Mouse (Mus musculus): ENCODE measurements around the gene Gys1. TPM values are rescaled to one million over a fixed set of nuclear protein-coding genes. Genes with fewer than 3 reads are reported as not detected.

Gys1 gene
- polyA plus RNA-seq, 1 experiment from 2014 or later: 10.6 TPM

DNA sequence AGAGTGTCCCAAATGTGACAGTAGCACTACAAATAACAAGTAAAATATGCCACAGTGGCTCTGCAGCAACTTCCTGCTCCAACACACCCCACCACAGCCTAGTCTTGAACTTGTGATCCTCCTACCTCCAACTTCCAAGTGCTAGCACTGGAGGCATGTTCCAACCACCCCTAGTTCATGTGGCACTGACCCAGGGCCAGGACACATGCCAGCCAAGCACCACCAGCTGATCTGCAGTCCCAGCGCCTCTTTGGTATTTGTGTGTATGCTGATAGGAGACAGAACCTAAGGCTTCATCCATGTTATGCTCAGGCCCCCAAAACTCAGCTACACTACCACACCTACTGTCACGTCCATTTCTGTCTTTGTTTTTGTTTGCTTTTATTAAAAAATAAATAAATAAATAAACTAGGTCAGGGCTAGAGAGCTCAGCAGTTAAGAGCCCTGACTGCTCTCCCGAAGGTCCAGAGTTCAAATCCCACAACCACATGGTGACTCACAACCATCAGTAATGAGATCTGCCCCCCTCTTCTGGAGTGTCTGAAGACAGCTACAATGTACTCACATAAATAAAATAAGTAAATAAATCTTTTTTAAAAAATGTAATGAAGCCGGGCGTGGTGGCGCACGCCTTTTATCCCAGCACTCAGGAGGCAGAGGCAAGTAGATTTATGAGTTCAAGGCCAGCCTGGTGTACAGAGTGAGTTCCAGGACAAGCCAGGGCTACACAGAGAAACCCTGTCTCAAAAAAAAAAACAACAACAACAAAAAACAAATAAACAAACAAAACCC lies 29.5 kb downstream of the Gys1 start:
- Histone ChIP-seq H3K9ac (ENCODE audit: low read length) (no peak overlapping the region), H3K4me2 (replicated peaks; ENCODE audit: low read depth) (no peak overlapping the region), H3K4me1 (replicated peaks; ENCODE audit: control insufficient read depth, insufficient read depth) (peaks cover 11% of the 10 kb centered on the region), H3K36me3 (ENCODE audit: control insufficient read depth, insufficient read depth, low read length) (no peaks in the 10 kb centered on the region), H3K9me3 (ENCODE audit: control insufficient read depth, low read length) (no peaks in the 10 kb centered on the region), H3K27me3 (ENCODE audit: control insufficient read depth, insufficient read depth, low read length) (no peaks in the 10 kb centered on the region), H3K27ac (replicated peaks) (no peak overlapping the region), H3K4me3 (ENCODE audit: low read depth, low read length) (no peak overlapping the region)
- no peak for TF ChIP-seq EP300 (optimal IDR thresholded peaks at IDR 0.05)
- TF ChIP-seq CTCF (IDR thresholded peaks at IDR 0.05; ENCODE audit: low read depth): no peak
- ATAC-seq (ENCODE audit: low FRiP score, low TSS enrichment): no peak
- no peak for DNase-seq (ENCODE audit: low spot score)
- WGBS: 89% methylated on average over 7 of the region's 7 CpGs

DNA sequence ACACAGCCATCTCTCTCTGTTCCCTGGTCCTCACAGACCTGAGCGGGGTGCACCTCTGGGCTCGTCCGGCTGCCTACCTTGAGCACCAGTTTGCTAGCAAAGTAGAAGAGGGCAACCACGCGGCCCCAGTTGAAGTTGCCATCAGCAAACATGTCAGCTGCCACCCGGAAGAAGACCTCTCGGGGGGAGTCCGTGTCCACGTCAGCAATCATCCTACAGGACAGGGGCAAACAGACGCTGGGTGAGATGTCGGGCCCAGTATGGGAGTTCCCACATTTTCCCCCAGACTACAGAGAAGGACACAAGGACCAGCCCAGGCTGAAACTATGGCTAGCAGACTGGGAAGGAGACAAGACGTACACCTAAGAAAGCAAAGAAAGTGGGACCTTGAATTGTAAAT lies 30.5 kb downstream of the Gys1 start:
- no peak overlapping the region for H3K9ac ChIP-seq (ENCODE audit: low read length)
- DNase-seq (ENCODE audit: low spot score): no peak
- no peaks in the 10 kb centered on the region for H3K9me3 ChIP-seq (ENCODE audit: control insufficient read depth, low read length)
- H3K4me1 ChIP-seq (replicated peaks; ENCODE audit: control insufficient read depth, insufficient read depth): peaks cover 11% of the 10 kb centered on the region
- no peak overlapping the region for H3K27ac ChIP-seq (replicated peaks)
- no peak overlapping the region for H3K4me3 ChIP-seq (ENCODE audit: low read depth, low read length)
- ATAC-seq (ENCODE audit: low FRiP score, low TSS enrichment): no peak
- WGBS: 93% methylated on average over 12 of the region's 12 CpGs
- H3K36me3 ChIP-seq (ENCODE audit: control insufficient read depth, insufficient read depth, low read length): no peaks in the 10 kb centered on the region
- H3K4me2 ChIP-seq (replicated peaks; ENCODE audit: low read depth): no peak overlapping the region
- H3K27me3 ChIP-seq (ENCODE audit: control insufficient read depth, insufficient read depth, low read length): no peaks in the 10 kb centered on the region
- TF ChIP-seq EP300 (optimal IDR thresholded peaks at IDR 0.05) (no peak), CTCF (IDR thresholded peaks at IDR 0.05; ENCODE audit: low read depth) (no peak)

DNA sequence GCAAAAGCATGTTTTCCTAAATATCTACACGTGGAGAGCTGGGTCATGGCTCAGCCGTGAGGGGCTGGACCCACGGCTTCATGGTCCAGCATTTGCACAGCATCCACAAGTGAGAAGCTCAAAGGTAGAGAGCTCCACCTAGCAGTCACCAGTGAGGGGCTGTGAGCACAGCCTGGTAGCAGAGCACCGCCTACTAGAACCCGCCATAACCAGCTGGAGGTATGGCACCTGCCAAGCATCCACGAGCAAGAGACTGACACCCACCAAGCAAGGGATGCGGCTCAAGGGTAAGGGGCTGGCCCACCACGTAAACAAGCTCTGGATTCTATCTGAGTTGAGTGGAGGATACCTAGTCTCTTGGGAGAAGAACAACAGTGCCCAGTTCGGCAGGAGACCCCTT lies 30.9 kb downstream of the Gys1 start:
- Histone ChIP-seq H3K27ac (replicated peaks) (no peak overlapping the region), H3K9me3 (ENCODE audit: control insufficient read depth, low read length) (no peaks in the 10 kb centered on the region), H3K9ac (ENCODE audit: low read length) (no peak overlapping the region; the same call in 1 of the 2 replicates), H3K27me3 (ENCODE audit: control insufficient read depth, insufficient read depth, low read length) (no peaks in the 10 kb centered on the region), H3K4me2 (replicated peaks; ENCODE audit: low read depth) (peak overlapping the region; percentile 87), H3K36me3 (ENCODE audit: control insufficient read depth, insufficient read depth, low read length) (no peaks in the 10 kb centered on the region), H3K4me3 (ENCODE audit: low read depth, low read length) (no peak overlapping the region), H3K4me1 (replicated peaks; ENCODE audit: control insufficient read depth, insufficient read depth) (peaks cover 7% of the 10 kb centered on the region)
- DNase-seq (ENCODE audit: low spot score): peak; percentile 19
- 77% methylated on average over 9 of the region's 9 CpGs for WGBS
- ATAC-seq (ENCODE audit: low FRiP score, low TSS enrichment): no peak
- TF ChIP-seq EP300 (optimal IDR thresholded peaks at IDR 0.05) (no peak), CTCF (IDR thresholded peaks at IDR 0.05; ENCODE audit: low read depth) (peak; percentile 36)

DNA sequence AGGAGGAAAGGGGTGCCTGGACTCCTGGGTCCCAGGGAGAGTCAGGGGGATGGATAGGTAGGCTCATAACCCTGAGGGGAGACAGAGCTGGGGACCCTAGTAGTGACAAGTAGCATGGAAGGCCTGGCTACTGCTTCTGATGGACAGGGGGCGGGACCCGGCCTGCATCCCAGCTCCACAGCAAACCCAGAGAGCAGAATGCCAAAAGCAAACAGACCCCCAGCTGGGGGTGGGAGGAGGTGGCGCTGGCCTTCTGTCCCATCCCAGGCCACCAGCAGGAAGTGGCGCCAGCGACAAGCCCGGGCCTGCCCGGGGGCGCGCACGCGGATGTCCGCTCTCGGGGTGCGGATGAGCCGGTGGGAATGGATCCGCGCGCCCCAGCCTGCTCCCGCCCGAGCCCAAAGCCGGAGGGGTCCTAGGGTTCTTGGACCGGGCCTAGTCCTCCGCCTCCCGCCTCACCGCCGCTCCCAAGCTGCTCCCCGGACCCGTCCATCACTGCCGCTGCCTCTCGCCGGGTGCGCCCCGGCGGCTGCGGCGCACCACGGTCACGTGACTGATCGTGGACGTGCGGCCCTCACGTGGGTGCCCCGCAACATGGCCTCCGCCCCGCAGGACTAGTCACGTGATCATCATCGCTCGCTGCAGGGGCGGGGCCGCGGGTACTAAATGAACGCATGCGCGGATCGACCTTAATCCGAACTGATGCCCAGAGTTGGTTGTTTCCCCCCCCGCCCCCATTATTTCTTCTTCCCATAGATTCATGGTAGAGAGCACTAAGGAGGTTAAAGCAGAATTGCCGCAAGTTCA lies 31.8 kb downstream of the Gys1 start, which contains the start of gene Bax:
Bax (minus strand) TSS at position 616 of the 807 bp plus-strand sequence.
- under 1% methylated on average over 51 of the region's 58 CpGs for whole genome bisulfite sequencing
- Histone ChIP-seq H3K27me3 (ENCODE audit: control insufficient read depth, insufficient read depth, low read length) (no peaks in the 10 kb centered on the region), H3K4me2 (replicated peaks; ENCODE audit: low read depth) (peak within 1 kb of the TSS; percentile 87), H3K9ac (ENCODE audit: low read length) (peak within 1 kb of the TSS; percentile 81), H3K9me3 (ENCODE audit: control insufficient read depth, low read length) (no peaks in the 10 kb centered on the region), H3K27ac (replicated peaks) (0 out of 2 replicates have a peak within 1 kb of the TSS, but pooled peaks have one; percentile 53), H3K36me3 (ENCODE audit: control insufficient read depth, insufficient read depth, low read length) (no peaks in the 10 kb centered on the region), H3K4me3 (ENCODE audit: low read depth, low read length) (peak within 1 kb of the TSS; percentile 76), H3K4me1 (replicated peaks; ENCODE audit: control insufficient read depth, insufficient read depth) (peaks cover 4% of the 10 kb centered on the region)
- peak; percentile 50 for TF ChIP-seq EP300 (optimal IDR thresholded peaks at IDR 0.05)
- 0 out of 2 replicates have a peak, but pooled peaks have one; percentile 17 for TF ChIP-seq CTCF (IDR thresholded peaks at IDR 0.05; ENCODE audit: low read depth)
- peak; percentile 82 for ATAC-seq (ENCODE audit: low FRiP score, low TSS enrichment)
- DNase-seq (ENCODE audit: low spot score): peak; percentile 95

DNA sequence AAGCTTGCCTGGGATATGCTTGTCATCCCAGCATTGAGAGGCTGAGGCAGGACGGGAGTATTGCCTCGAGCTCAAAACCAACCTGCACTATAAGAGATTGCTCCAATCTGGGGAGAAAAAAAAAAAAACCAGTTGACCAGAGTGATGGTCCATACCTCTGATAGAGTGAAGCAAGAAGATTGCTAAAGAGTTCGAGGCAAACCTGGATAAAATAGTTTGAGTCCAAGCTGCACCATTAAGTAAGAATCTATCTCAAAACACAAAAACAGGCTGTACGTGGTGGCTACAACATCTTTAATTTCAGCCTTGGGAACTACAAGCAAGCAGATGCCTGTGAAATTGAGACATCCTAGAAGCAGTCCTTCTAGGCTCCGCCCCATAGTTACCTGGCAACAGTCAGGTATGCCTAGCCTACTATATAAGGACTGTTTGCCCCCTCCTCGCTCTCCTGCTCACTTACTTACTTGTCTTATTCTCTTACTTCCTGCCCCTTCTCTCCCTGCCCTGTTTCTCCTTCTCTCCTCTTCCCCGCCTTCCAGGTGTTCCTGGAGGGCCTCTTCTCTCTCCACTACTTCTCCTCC lies 32.5 kb downstream of the Gys1 start:
- no peak for DNase-seq (ENCODE audit: low spot score)
- no peaks in the 10 kb centered on the region for H3K9me3 ChIP-seq (ENCODE audit: control insufficient read depth, low read length)
- WGBS: 33% methylated on average over 7 of the region's 7 CpGs
- H3K27me3 ChIP-seq (ENCODE audit: control insufficient read depth, insufficient read depth, low read length): no peaks in the 10 kb centered on the region
- no peaks in the 10 kb centered on the region for H3K36me3 ChIP-seq (ENCODE audit: control insufficient read depth, insufficient read depth, low read length)
- H3K4me2 ChIP-seq (replicated peaks; ENCODE audit: low read depth): peak overlapping the region; percentile 87
- no peak for TF ChIP-seq EP300 (optimal IDR thresholded peaks at IDR 0.05)
- TF ChIP-seq CTCF (IDR thresholded peaks at IDR 0.05; ENCODE audit: low read depth): no peak
- ATAC-seq (ENCODE audit: low FRiP score, low TSS enrichment): 0 out of 2 replicates have a peak, but pooled peaks have one; percentile 5
- H3K9ac ChIP-seq (ENCODE audit: low read length): no peak overlapping the region
- peaks cover 4% of the 10 kb centered on the region for H3K4me1 ChIP-seq (replicated peaks; ENCODE audit: control insufficient read depth, insufficient read depth)
- H3K4me3 ChIP-seq (ENCODE audit: low read depth, low read length): peak overlapping the region; percentile 76
- no peak overlapping the region for H3K27ac ChIP-seq (replicated peaks)

Measured in stomach, postnatal 0 days (tissue).